Mouse (Mus musculus) mouse embryonic stem cell (cell line): ENCODE results near the gene Olfr1513.

ENCODE experiments used
- in situ Hi-C, 2 experiments: fragments of 300-500 bp; cut with MboI; formaldehyde crosslinking; loops; 1 replicate in 1 of 2; 3 replicates in 1 of 2; pipeline ENCODE4 v1.14.3; 2019 to 2020; ENCODE audit warnings: low sequenced_read_pairs in 2 of 2, low pct_unique_long_range_greater_than_20kb in 1 of 2, mixed read lengths in 1 of 2; ENCODE audit not compliant: unreplicated experiment in 1 of 2

Gene Olfr1513

GRCm38 (mm10) chr14:52315283-52315780 lies 40.9 kb downstream of the Olfr1513 start:
- in situ Hi-C loops: loop anchor here in 1 of 2 experiments (25.0 kb wide), 1 partner anchor 403 kb away; the partner anchor contains the start of genes Ndrg2, Rnase13 and Tppp2

GRCm38 (mm10) chr14:52314808-52315150 lies 41.4 kb downstream of the Olfr1513 start:
- in situ Hi-C loops: loop anchor here in 1 of 2 experiments (25.0 kb wide), 1 partner anchor 402 kb away; the partner anchor contains the start of genes Ndrg2, Rnase13 and Tppp2

GRCm38 (mm10) chr14:52313931-52314807 lies 42.0 kb downstream of the Olfr1513 start:
- in situ Hi-C loops: loop anchor here in 1 of 2 experiments (25.0 kb wide), 1 partner anchor 402 kb away; the partner anchor contains the start of genes Ndrg2, Rnase13 and Tppp2

GRCm38 (mm10) chr14:52310906-52311305 lies 45.3 kb downstream of the Olfr1513 start:
- in situ Hi-C loops: loop anchor here in 1 of 2 experiments (25.0 kb wide), 1 partner anchor 399 kb away; the partner anchor contains the start of genes Ndrg2, Rnase13 and Tppp2

GRCm38 (mm10) chr14:52310343-52310742 lies 45.9 kb downstream of the Olfr1513 start:
- in situ Hi-C loops: loop anchor here in 1 of 2 experiments (25.0 kb wide), 1 partner anchor 398 kb away; the partner anchor contains the start of genes Ndrg2, Rnase13 and Tppp2

- in situ Hi-C loops: loop anchor here in 1 of 2 experiments (25.0 kb wide), 1 partner anchor 394 kb away; the partner anchor contains the start of genes Ndrg2, Rnase13 and Tppp2
These were observed 50.1 kb downstream of the Olfr1513 start for GRCm38 (mm10) chr14:52306100-52306499.

GRCm38 (mm10) chr14:52304644-52305271 lies 51.5 kb downstream of the Olfr1513 start, which contains the start of gene Mettl3:
TSS of gene Mettl3 (minus strand) at chr14:52305128.
- in situ Hi-C loops: loop anchor here in 1 of 2 experiments (25.0 kb wide), 1 partner anchor 392 kb away; the partner anchor contains the start of genes Ndrg2, Rnase13 and Tppp2

GRCm38 (mm10) chr14:52303517-52303916 lies 52.7 kb downstream of the Olfr1513 start:
- in situ Hi-C loops: loop anchor here in 1 of 2 experiments (25.0 kb wide), 1 partner anchor 391 kb away; the partner anchor contains the start of genes Ndrg2, Rnase13 and Tppp2
